Mouse (Mus musculus) ES-E14 (cell line): ENCODE measurements around the gene AF067063.

Experiments used
- CHD2 ChIP-seq: IDR thresholded peaks from 2 replicates; pipeline ENCODE4 v1.6.1; 2014; ENCODE audit warnings: mild to moderate bottlenecking, low read depth, low read length, inconsistent platforms
- MAFK ChIP-seq: IDR thresholded peaks from 2 replicates; pipeline ENCODE4 v1.6.1; 2014; ENCODE audit warnings: mild to moderate bottlenecking, low read depth, low read length, inconsistent platforms; ENCODE audit not compliant: insufficient read depth

GRCm38 (mm10) chr13:119797656-119798055 lies 32.4 kb downstream of the AF067063 start:
- TF ChIP-seq CHD2, result no peak
- no peak for TF ChIP-seq MAFK
